Mouse (Mus musculus) myocyte (in vitro differentiated cells): Measurements from ENCODE around the gene Ccdc28a.

Source experiments
- E2F4 ChIP-seq: IDR thresholded peaks from one replicate; pipeline ENCODE4 v1.6.1; 2011; ENCODE audit warnings: mild to moderate bottlenecking, control low read depth, moderate library complexity; ENCODE audit not compliant: insufficient read depth
- MAX ChIP-seq: IDR thresholded peaks from one replicate; pipeline ENCODE4 v1.6.1; 2011; ENCODE audit warnings: low read depth, mild to moderate bottlenecking, control low read depth
- MYOG ChIP-seq, 3 experiments: IDR thresholded peaks; one replicate each; pipeline ENCODE4 v1.6.1; 2011; ENCODE audit warnings: control low read depth in 2 of 3, low read depth in 2 of 3, mild to moderate bottlenecking in 2 of 3; ENCODE audit not compliant: insufficient read length in 2 of 3, control insufficient read depth in 1 of 3, insufficient read depth in 1 of 3
- POLR2A ChIP-seq: IDR thresholded peaks from one replicate; pipeline ENCODE4 v1.6.1; 2011; ENCODE audit warnings: low read depth, mild to moderate bottlenecking, control low read depth, moderate library complexity; ENCODE audit not compliant: insufficient read length
- POLR2AphosphoS2 ChIP-seq: IDR thresholded peaks from one replicate; pipeline ENCODE4 v1.6.1; 2011; ENCODE audit warnings: low read depth, control low read depth; ENCODE audit not compliant: insufficient read length
- REST ChIP-seq: IDR thresholded peaks from one replicate; pipeline ENCODE4 v1.6.1; 2011; ENCODE audit warnings: mild to moderate bottlenecking, control low read depth, moderate library complexity; ENCODE audit not compliant: insufficient read depth, insufficient read length
- SRF ChIP-seq: IDR thresholded peaks from one replicate; pipeline ENCODE4 v1.6.1; 2011; ENCODE audit warnings: low read depth; ENCODE audit not compliant: control insufficient read depth, insufficient read length
- TCF12 ChIP-seq: IDR thresholded peaks from one replicate; pipeline ENCODE4 v1.6.1; 2011; ENCODE audit warnings: mild to moderate bottlenecking, control low read depth; ENCODE audit not compliant: poor library complexity, insufficient read depth, severe bottlenecking
- TCF3 ChIP-seq: IDR thresholded peaks from one replicate; pipeline ENCODE4 v1.6.1; 2011; ENCODE audit warnings: low read depth, control low read depth; ENCODE audit not compliant: insufficient read length
- USF1 ChIP-seq: IDR thresholded peaks from one replicate; pipeline ENCODE4 v1.6.1; 2011; ENCODE audit warnings: low read depth, mild to moderate bottlenecking, control low read depth, moderate library complexity

DNA sequence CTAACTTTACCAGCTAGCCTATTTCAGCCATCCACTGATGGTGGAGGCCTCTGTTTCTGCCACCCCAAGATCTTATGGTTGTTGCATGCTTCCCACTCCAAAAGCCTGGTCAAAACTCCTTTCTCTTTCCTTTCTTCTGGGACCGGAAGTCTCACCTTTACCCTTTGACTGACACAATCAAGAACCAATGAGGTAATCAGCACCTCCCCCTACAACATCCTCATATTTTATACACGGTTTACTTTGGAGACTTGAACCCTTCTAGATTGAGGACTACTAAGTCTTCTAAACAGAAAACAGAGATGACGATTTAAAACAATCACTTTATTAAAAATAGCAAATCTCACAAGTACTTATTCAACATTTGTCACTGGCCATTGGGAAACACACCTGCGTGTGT lies 21.4 kb downstream of the Ccdc28a start:
- no peak for TF ChIP-seq USF1
- TF ChIP-seq E2F4, result no peak
- TF ChIP-seq POLR2A, result no peak
- TF ChIP-seq TCF12, result no peak
- TF ChIP-seq MAX, result no peak
- TF ChIP-seq SRF, result no peak
- no peak for TF ChIP-seq TCF3
- TF ChIP-seq REST, result no peak
- TF ChIP-seq MYOG (IDR thresholded peaks at IDR 0.05; ENCODE audit: control insufficient read depth in 1 of 3, insufficient read depth in 1 of 3, insufficient read length in 2 of 3, low read depth in 2 of 3), result no peak
- TF ChIP-seq POLR2AphosphoS2, result no peak
